In the genomic region with DNA sequence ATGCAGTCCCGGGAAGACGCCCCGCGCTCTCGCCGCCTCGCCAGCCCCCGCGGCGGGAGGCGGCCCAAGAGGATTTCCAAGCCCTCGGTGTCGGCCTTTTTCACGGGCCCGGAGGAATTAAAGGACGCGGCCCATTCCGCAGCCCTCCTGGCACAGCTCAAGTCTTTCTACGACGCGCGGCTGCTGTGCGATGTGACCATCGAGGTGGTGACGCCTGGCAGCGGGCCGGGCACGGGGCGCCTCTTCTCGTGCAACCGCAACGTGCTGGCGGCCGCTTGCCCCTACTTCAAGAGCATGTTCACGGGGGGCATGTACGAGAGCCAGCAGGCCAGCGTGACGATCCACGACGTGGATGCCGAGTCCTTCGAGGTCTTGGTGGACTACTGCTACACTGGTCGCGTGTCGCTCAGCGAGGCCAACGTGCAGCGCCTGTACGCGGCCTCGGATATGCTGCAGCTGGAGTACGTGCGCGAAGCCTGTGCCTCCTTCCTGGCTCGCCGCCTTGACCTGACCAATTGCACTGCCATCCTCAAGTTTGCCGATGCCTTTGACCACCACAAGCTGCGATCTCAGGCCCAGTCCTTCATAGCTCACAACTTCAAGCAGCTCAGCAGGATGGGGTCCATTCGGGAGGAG, we compare ENCODE assay signal across 8 mouse cellular contexts. TPM values are rescaled to one million over a fixed set of nuclear protein-coding genes. Genes with fewer than 3 reads are reported as not detected.
A peak's percentile ranks its signal among the peaks of the same experiment; 100 is the strongest.
DNase-seq lines count a peak whose midpoint lies in the region; ATAC-seq and TF ChIP-seq lines count a peak whose summit lies in the region.
"Not testable (repeated sequence)": the region's sequence is repeated elsewhere in the genome, so short reads cannot be mapped to it uniquely, and the experiment has no call there.

No protein-coding gene starts in this region.

- 56% methylated on average over 11 of the region's 59 CpGs for WGBS in forebrain, embryonic 12.5 days
- 47% methylated on average over 7 of the region's 59 CpGs for WGBS in heart, embryonic 16.5 days
- 75% methylated on average over 6 of the region's 59 CpGs for WGBS in intestine, embryonic 16.5 days
- 58% methylated on average over 6 of the region's 59 CpGs for WGBS in limb, embryonic 14.5 days
- WGBS in olfactory bulb, adult 2 months = 58% methylated on average over 9 of the region's 59 CpGs

- H3K27ac ChIP-seq in ES-Bruce4 (ENCODE audit: insufficient read depth, low read length); forebrain, embryonic 12.5 days; olfactory bulb, adult 2 months (ENCODE audit: insufficient read depth, low read depth, low read length): not testable (repeated sequence)
- H3K27ac ChIP-seq in heart, embryonic 16.5 days (ENCODE audit: low read length) = peak overlapping the region; percentile 90
- peak overlapping the region; percentile 85 for H3K27ac ChIP-seq in intestine, embryonic 16.5 days (ENCODE audit: low read length)
- H3K27ac ChIP-seq in limb, embryonic 14.5 days (replicated peaks; ENCODE audit: low read depth, low read length) = peak overlapping the region; percentile 79

- TF ChIP-seq POLR2A in ES-Bruce4 (IDR thresholded peaks at IDR 0.05; ENCODE audit: insufficient read depth, low read length); limb, embryonic 14.5 days (IDR thresholded peaks at IDR 0.05; ENCODE audit: borderline replicate concordance, extremely low read depth, insufficient read depth, insufficient read length); olfactory bulb, adult 2 months (IDR thresholded peaks at IDR 0.05; ENCODE audit: insufficient read depth, low read depth, low read length): not testable (repeated sequence)

- H3K27me3 ChIP-seq in ES-Bruce4 (ENCODE audit: control insufficient read depth, insufficient read depth, low read length, poor library complexity, severe bottlenecking); forebrain, embryonic 12.5 days; heart, embryonic 16.5 days (ENCODE audit: control insufficient read depth, insufficient read depth, low read length); intestine, embryonic 16.5 days (replicated peaks; ENCODE audit: control insufficient read depth, insufficient read depth, low read length); limb, embryonic 14.5 days (ENCODE audit: control insufficient read depth, insufficient read depth, low read length); megakaryocyte, embryonic 14.5 days (replicated peaks): not testable (repeated sequence)

- H3K4me1 ChIP-seq in ES-Bruce4 (ENCODE audit: control insufficient read depth, insufficient read depth, low read length); forebrain, embryonic 12.5 days; heart, embryonic 16.5 days (ENCODE audit: control insufficient read depth, insufficient read depth, low read length); intestine, embryonic 16.5 days (ENCODE audit: control insufficient read depth, insufficient read depth, low read length); limb, embryonic 14.5 days (ENCODE audit: control insufficient read depth, insufficient read depth, low read length); olfactory bulb, adult 2 months (ENCODE audit: control insufficient read depth, insufficient read depth, low read length): not testable (repeated sequence)
- peaks cover 32% of the 10 kb centered on the region for H3K4me1 ChIP-seq in megakaryocyte, embryonic 14.5 days

- not testable (repeated sequence) for H3K9ac ChIP-seq in ES-Bruce4 (ENCODE audit: low read depth, poor library complexity, severe bottlenecking)
- H3K9ac ChIP-seq in forebrain, embryonic 12.5 days = peak overlapping the region; percentile 59; the same call in 1 of the 2 replicates
- H3K9ac ChIP-seq in heart, embryonic 16.5 days (ENCODE audit: low read length) = peak overlapping the region; percentile 73
- H3K9ac ChIP-seq in intestine, embryonic 16.5 days (ENCODE audit: low read depth, low read length) = peak overlapping the region; percentile 69
- peak overlapping the region; percentile 61 for H3K9ac ChIP-seq in limb, embryonic 14.5 days (ENCODE audit: low read depth, low read length, severe bottlenecking)

- peak; percentile 67 for ATAC-seq in forebrain, embryonic 12.5 days (ENCODE audit: low FRiP score)
- peak; percentile 46; the same call in 1 of the 2 replicates for ATAC-seq in heart, embryonic 16.5 days (replicated peaks; ENCODE audit: extremely low read depth, insufficient read depth, low FRiP score)
- ATAC-seq in intestine, embryonic 16.5 days = peak; percentile 63
- ATAC-seq in limb, embryonic 14.5 days (ENCODE audit: low FRiP score, low read depth) = peak; percentile 36

- peak overlapping the region; percentile 55; the same call in 1 of the 2 replicates for H3K4me3 ChIP-seq in ES-Bruce4 (ENCODE audit: low read depth, low read length)
- H3K4me3 ChIP-seq in forebrain, embryonic 12.5 days (replicated peaks) = peak overlapping the region; percentile 56
- peak overlapping the region; percentile 58 for H3K4me3 ChIP-seq in heart, embryonic 16.5 days (ENCODE audit: low read length)
- H3K4me3 ChIP-seq in intestine, embryonic 16.5 days (ENCODE audit: low read length) = peak overlapping the region; percentile 51
- H3K4me3 ChIP-seq in limb, embryonic 14.5 days (replicated peaks; ENCODE audit: low read length) = peak overlapping the region; percentile 50
- H3K4me3 ChIP-seq in megakaryocyte, embryonic 14.5 days (replicated peaks) = peak overlapping the region; percentile 90
- H3K4me3 ChIP-seq in olfactory bulb, adult 2 months (ENCODE audit: insufficient read depth, low read depth, low read length) = peak overlapping the region; percentile 50

- H3K9me3 ChIP-seq in ES-Bruce4 (replicated peaks; ENCODE audit: control insufficient read depth, insufficient read depth, low read length, poor library complexity, severe bottlenecking); heart, embryonic 16.5 days (replicated peaks; ENCODE audit: control insufficient read depth, low read length); intestine, embryonic 16.5 days (ENCODE audit: control insufficient read depth, low read length); megakaryocyte, embryonic 14.5 days: not testable (repeated sequence)
- H3K9me3 ChIP-seq in forebrain, embryonic 12.5 days = peaks cover 13% of the 10 kb centered on the region; the same call in 1 of the 2 replicates
- H3K9me3 ChIP-seq in limb, embryonic 14.5 days (ENCODE audit: control insufficient read depth, low read length) = peaks cover 12% of the 10 kb centered on the region

- peak; percentile 55 for DNase-seq in cerebellum, adult 9-11 months
- DNase-seq in limb, embryonic 14.5 days (ENCODE audit: low spot score) = not testable (repeated sequence)

- TF ChIP-seq EP300 in ES-Bruce4 (IDR thresholded peaks at IDR 0.05; ENCODE audit: insufficient read depth, low read depth, low read length) = not testable (repeated sequence)

- H3K36me3 ChIP-seq in ES-Bruce4 (ENCODE audit: control insufficient read depth, insufficient read depth, low read length, poor library complexity, severe bottlenecking); heart, embryonic 16.5 days (ENCODE audit: control insufficient read depth, insufficient read depth); intestine, embryonic 16.5 days (ENCODE audit: control insufficient read depth, insufficient read depth, low read length); limb, embryonic 14.5 days (ENCODE audit: control insufficient read depth, insufficient read depth, low read length): not testable (repeated sequence)
- peaks cover 13% of the 10 kb centered on the region for H3K36me3 ChIP-seq in forebrain, embryonic 12.5 days (replicated peaks)
- H3K36me3 ChIP-seq in megakaryocyte, embryonic 14.5 days (replicated peaks; ENCODE audit: low read length) = peaks cover 36% of the 10 kb centered on the region

- peak overlapping the region; percentile 52 for H3K4me2 ChIP-seq in forebrain, embryonic 12.5 days
- peak overlapping the region; percentile 61 for H3K4me2 ChIP-seq in heart, embryonic 16.5 days (ENCODE audit: low read depth, low read length)
- peak overlapping the region; percentile 37 for H3K4me2 ChIP-seq in intestine, embryonic 16.5 days (ENCODE audit: low read depth, low read length)
- H3K4me2 ChIP-seq in limb, embryonic 14.5 days (replicated peaks; ENCODE audit: low read depth, low read length, severe bottlenecking) = peak overlapping the region; percentile 48

- TF ChIP-seq CTCF in ES-Bruce4 (IDR thresholded peaks at IDR 0.05; ENCODE audit: low read depth, low read length); olfactory bulb, adult 2 months (IDR thresholded peaks at IDR 0.05; ENCODE audit: insufficient read depth, low read depth, low read length): not testable (repeated sequence)

RNA-seq across cellular contexts. Expression of gene Kbtbd7, which starts 0.5 kb away (rescaled TPM):
- 7.2 and 8.7 TPM in 2 replicates for polyA plus RNA-seq in ES-Bruce4 (2011; ENCODE audit: insufficient read depth, insufficient read length, low read depth, missing spikeins)
- 22.4 and 23.4 TPM in 2 replicates for polyA plus RNA-seq in forebrain, embryonic 12.5 days (2016; fragmentation: Nextera tagmentation; extraction: Ambion mirVana)
- polyA plus RNA-seq in heart, embryonic 16.5 days (2015; fragmentation: Nextera tagmentation; extraction: Ambion mirVana) = 8.0 and 8.2 TPM in 2 replicates
- 6.2 and 6.7 TPM in 2 replicates for polyA plus RNA-seq in intestine, embryonic 16.5 days (2015; fragmentation: Nextera tagmentation; extraction: Ambion mirVana)
- polyA plus RNA-seq in limb, embryonic 14.5 days (2012; rRNA removed) = 9.8 and 11.4 TPM in 2 replicates
- polyA plus RNA-seq in limb, embryonic 14.5 days (2014; fragmentation: Nextera tagmentation; extraction: Ambion mirVana) = 14.0 and 19.0 TPM in 2 replicates
- 1.2 and 3.8 TPM in 2 replicates for polyA plus RNA-seq in megakaryocyte, embryonic 14.5 days (2012; ENCODE audit: insufficient read depth, low replicate concordance)
- not detected in 2 replicates for polyA plus RNA-seq in olfactory bulb, adult 2 months (2012; ENCODE audit: insufficient read depth, insufficient read length, low replicate concordance, missing spikeins)

RNA-seq across cellular contexts. Expression of gene Kbtbd6, which starts 24.8 kb away (rescaled TPM):
- polyA plus RNA-seq in ES-Bruce4 (2011; ENCODE audit: insufficient read depth, insufficient read length, low read depth, missing spikeins) = 1.7 and 1.9 TPM in 2 replicates
- 6.1 and 6.2 TPM in 2 replicates for polyA plus RNA-seq in forebrain, embryonic 12.5 days (2016; fragmentation: Nextera tagmentation; extraction: Ambion mirVana)
- 1.9 and 2.6 TPM in 2 replicates for polyA plus RNA-seq in heart, embryonic 16.5 days (2015; fragmentation: Nextera tagmentation; extraction: Ambion mirVana)
- polyA plus RNA-seq in intestine, embryonic 16.5 days (2015; fragmentation: Nextera tagmentation; extraction: Ambion mirVana) = 1.5 and 1.8 TPM in 2 replicates
- polyA plus RNA-seq in limb, embryonic 14.5 days (2012; rRNA removed) = 2.1 and 2.4 TPM in 2 replicates
- 2.1 and 2.5 TPM in 2 replicates for polyA plus RNA-seq in limb, embryonic 14.5 days (2014; fragmentation: Nextera tagmentation; extraction: Ambion mirVana)
- 0.20 and 0.79 TPM in 2 replicates for polyA plus RNA-seq in megakaryocyte, embryonic 14.5 days (2012; ENCODE audit: insufficient read depth, low replicate concordance)
- polyA plus RNA-seq in olfactory bulb, adult 2 months (2012; ENCODE audit: insufficient read depth, insufficient read length, low replicate concordance, missing spikeins) = not detected in 2 replicates

RNA-seq across cellular contexts. Expression of gene Mtrf1, which starts 29.3 kb away (rescaled TPM):
- polyA plus RNA-seq in ES-Bruce4 (2011; ENCODE audit: insufficient read depth, insufficient read length, low read depth, missing spikeins) = 9.3 and 11.0 TPM in 2 replicates
- 8.5 and 11.1 TPM in 2 replicates for polyA plus RNA-seq in forebrain, embryonic 12.5 days (2016; fragmentation: Nextera tagmentation; extraction: Ambion mirVana)
- 10.8 and 10.9 TPM in 2 replicates for polyA plus RNA-seq in heart, embryonic 16.5 days (2015; fragmentation: Nextera tagmentation; extraction: Ambion mirVana)
- polyA plus RNA-seq in intestine, embryonic 16.5 days (2015; fragmentation: Nextera tagmentation; extraction: Ambion mirVana) = 9.8 and 11.5 TPM in 2 replicates
- polyA plus RNA-seq in limb, embryonic 14.5 days (2012; rRNA removed) = 4.4 and 5.5 TPM in 2 replicates
- polyA plus RNA-seq in limb, embryonic 14.5 days (2014; fragmentation: Nextera tagmentation; extraction: Ambion mirVana) = 8.1 and 8.7 TPM in 2 replicates
- 0.21 TPM in 1 of 2 replicates, not detected in the other for polyA plus RNA-seq in megakaryocyte, embryonic 14.5 days (2012; ENCODE audit: insufficient read depth, low replicate concordance)
- not detected in 2 replicates for polyA plus RNA-seq in olfactory bulb, adult 2 months (2012; ENCODE audit: insufficient read depth, insufficient read length, low replicate concordance, missing spikeins)

RNA-seq across cellular contexts. Expression of gene Naa16, which starts 36.3 kb away (rescaled TPM):
- polyA plus RNA-seq in ES-Bruce4 (2011; ENCODE audit: insufficient read depth, insufficient read length, low read depth, missing spikeins) = 98.0 and 103 TPM in 2 replicates
- polyA plus RNA-seq in forebrain, embryonic 12.5 days (2016; fragmentation: Nextera tagmentation; extraction: Ambion mirVana) = 44.0 and 44.3 TPM in 2 replicates
- 22.2 and 22.8 TPM in 2 replicates for polyA plus RNA-seq in heart, embryonic 16.5 days (2015; fragmentation: Nextera tagmentation; extraction: Ambion mirVana)
- polyA plus RNA-seq in intestine, embryonic 16.5 days (2015; fragmentation: Nextera tagmentation; extraction: Ambion mirVana) = 29.6 and 33.0 TPM in 2 replicates
- 13.9 and 23.4 TPM in 2 replicates for polyA plus RNA-seq in limb, embryonic 14.5 days (2012; rRNA removed)
- 34.5 and 42.5 TPM in 2 replicates for polyA plus RNA-seq in limb, embryonic 14.5 days (2014; fragmentation: Nextera tagmentation; extraction: Ambion mirVana)
- 5.8 and 18.7 TPM in 2 replicates for polyA plus RNA-seq in megakaryocyte, embryonic 14.5 days (2012; ENCODE audit: insufficient read depth, low replicate concordance)
- not detected in 2 replicates for polyA plus RNA-seq in olfactory bulb, adult 2 months (2012; ENCODE audit: insufficient read depth, insufficient read length, low replicate concordance, missing spikeins)

RNA-seq across cellular contexts. Expression of gene Elf1, which starts 54.1 kb away (rescaled TPM):
- polyA plus RNA-seq in ES-Bruce4 (2011; ENCODE audit: insufficient read depth, insufficient read length, low read depth, missing spikeins) = 18.1 and 20.4 TPM in 2 replicates
- 5.7 and 6.2 TPM in 2 replicates for polyA plus RNA-seq in forebrain, embryonic 12.5 days (2016; fragmentation: Nextera tagmentation; extraction: Ambion mirVana)
- 9.9 and 12.3 TPM in 2 replicates for polyA plus RNA-seq in heart, embryonic 16.5 days (2015; fragmentation: Nextera tagmentation; extraction: Ambion mirVana)
- polyA plus RNA-seq in intestine, embryonic 16.5 days (2015; fragmentation: Nextera tagmentation; extraction: Ambion mirVana) = 21.9 and 22.2 TPM in 2 replicates
- 12.7 and 15.3 TPM in 2 replicates for polyA plus RNA-seq in limb, embryonic 14.5 days (2012; rRNA removed)
- 15.8 and 18.7 TPM in 2 replicates for polyA plus RNA-seq in limb, embryonic 14.5 days (2014; fragmentation: Nextera tagmentation; extraction: Ambion mirVana)
- 1.5 and 3.9 TPM in 2 replicates for polyA plus RNA-seq in megakaryocyte, embryonic 14.5 days (2012; ENCODE audit: insufficient read depth, low replicate concordance)
- polyA plus RNA-seq in olfactory bulb, adult 2 months (2012; ENCODE audit: insufficient read depth, insufficient read length, low replicate concordance, missing spikeins) = 261 TPM in 1 of 2 replicates, not detected in the other
